Mouse (Mus musculus): Measurements from ENCODE around the gene Txndc17. TPM values are rescaled to one million over a fixed set of nuclear protein-coding genes. Genes with fewer than 3 reads are reported as not detected.
A peak's percentile ranks its signal among the peaks of the same experiment; 100 is the strongest.

The Txndc17 gene
- total and polyA plus RNA-seq, 2 experiments from 2014 or later = 54.1 to 137 TPM

DNA sequence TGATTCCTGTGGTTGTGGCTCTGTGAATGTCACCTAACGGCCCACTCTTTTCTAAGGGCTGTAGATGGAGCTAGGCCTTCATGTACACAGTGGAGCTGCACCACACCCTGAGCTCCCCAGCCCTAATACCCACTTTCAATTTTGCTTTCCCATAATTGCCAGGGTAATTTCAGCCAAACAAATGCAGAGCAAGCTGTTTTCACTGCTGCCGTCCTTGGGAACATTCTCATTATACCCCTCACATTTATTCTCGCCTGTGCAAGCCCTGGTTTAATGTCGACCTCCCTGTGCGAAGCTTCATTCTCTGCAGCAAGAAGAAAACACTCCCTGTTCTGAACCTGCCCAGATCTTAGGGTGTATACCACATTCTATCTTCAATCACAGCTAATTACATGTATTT, 31.4 kb upstream of the Txndc17 start:
- H3K9ac ChIP-seq (replicated peaks; ENCODE audit: low read length, poor library complexity, severe bottlenecking) = no peak overlapping the region
- no peak overlapping the region for H3K4me3 ChIP-seq (ENCODE audit: low read depth, low read length)
- peaks cover 31% of the 10 kb centered on the region for H3K36me3 ChIP-seq (ENCODE audit: insufficient read depth, low read length)
- DNase-seq (ENCODE audit: low spot score) (no peak), ATAC-seq (ENCODE audit: low FRiP score) (no peak)
- no peaks in the 10 kb centered on the region for H3K27me3 ChIP-seq (ENCODE audit: insufficient read depth, low read length)
- no peak overlapping the region for H3K4me2 ChIP-seq (ENCODE audit: low read depth, low read length, poor library complexity, severe bottlenecking)
- H3K27ac ChIP-seq (ENCODE audit: low read depth, low read length) = no peak overlapping the region
- 80% methylated on average over 5 of the region's 5 CpGs for WGBS
- no peaks in the 10 kb centered on the region for H3K9me3 ChIP-seq (ENCODE audit: low read length)
- no peak for TF ChIP-seq CTCF (IDR thresholded peaks at IDR 0.05)
- no peaks in the 10 kb centered on the region for H3K4me1 ChIP-seq (ENCODE audit: insufficient read depth, low read length)

DNA sequence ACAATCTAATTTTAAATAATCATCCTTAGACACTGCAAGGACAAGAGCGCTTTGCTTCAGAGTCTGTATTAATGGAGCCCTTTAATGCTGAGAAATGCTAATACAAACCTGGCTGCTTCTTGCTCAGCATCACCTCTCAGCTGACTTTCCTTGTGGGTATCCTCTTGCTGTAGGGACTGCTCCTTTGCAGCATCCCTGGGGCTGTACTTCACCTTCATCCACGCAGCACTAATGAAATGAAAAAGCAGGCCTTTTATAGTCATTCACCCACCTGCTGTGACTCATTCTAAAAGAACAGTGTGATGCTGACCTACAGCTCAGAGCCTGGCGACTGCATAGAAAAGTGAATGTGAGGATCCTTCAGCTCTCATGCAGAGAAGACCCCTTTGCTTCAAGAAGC, 30.8 kb upstream of the Txndc17 start:
- Histone ChIP-seq H3K27me3 (ENCODE audit: insufficient read depth, low read length) (no peaks in the 10 kb centered on the region), H3K9me3 (ENCODE audit: low read length) (no peaks in the 10 kb centered on the region), H3K4me1 (ENCODE audit: insufficient read depth, low read length) (no peaks in the 10 kb centered on the region), H3K4me2 (ENCODE audit: low read depth, low read length, poor library complexity, severe bottlenecking) (no peak overlapping the region), H3K4me3 (ENCODE audit: low read depth, low read length) (no peak overlapping the region), H3K9ac (replicated peaks; ENCODE audit: low read length, poor library complexity, severe bottlenecking) (no peak overlapping the region), H3K36me3 (ENCODE audit: insufficient read depth, low read length) (peaks cover 32% of the 10 kb centered on the region), H3K27ac (ENCODE audit: low read depth, low read length) (no peak overlapping the region)
- 33% methylated on average over 3 of the region's 3 CpGs for WGBS
- ATAC-seq (ENCODE audit: low FRiP score) (no peak), DNase-seq (ENCODE audit: low spot score) (peak; percentile 12)
- no peak for TF ChIP-seq CTCF (IDR thresholded peaks at IDR 0.05)

DNA sequence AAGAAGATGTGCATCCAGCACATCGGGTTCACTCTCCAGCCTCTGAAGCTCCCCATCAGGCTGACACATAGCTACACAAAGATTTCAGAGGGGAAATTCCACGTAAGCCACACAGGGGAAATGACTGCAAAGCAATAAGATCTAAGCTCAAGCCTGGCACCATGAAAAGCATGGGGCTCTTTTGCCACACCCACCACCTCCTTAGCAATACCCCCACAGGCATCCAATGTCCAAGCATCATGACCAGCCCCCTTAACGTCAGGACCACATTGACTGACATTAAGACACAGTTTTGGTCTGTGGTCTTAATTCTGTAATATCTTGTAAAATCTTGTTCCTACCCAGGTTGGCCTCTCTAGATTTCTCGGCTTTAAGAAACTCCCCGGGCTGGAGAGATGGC, 26.8 kb upstream of the Txndc17 start:
- WGBS = 86% methylated on average over 5 of the region's 5 CpGs
- peaks cover 25% of the 10 kb centered on the region for H3K36me3 ChIP-seq (ENCODE audit: insufficient read depth, low read length)
- ATAC-seq (ENCODE audit: low FRiP score) (no peak), DNase-seq (ENCODE audit: low spot score) (no peak)
- H3K4me3 ChIP-seq (ENCODE audit: low read depth, low read length) = no peak overlapping the region
- H3K27me3 ChIP-seq (ENCODE audit: insufficient read depth, low read length) = no peaks in the 10 kb centered on the region
- H3K4me1 ChIP-seq (ENCODE audit: insufficient read depth, low read length) = no peaks in the 10 kb centered on the region
- H3K27ac ChIP-seq (ENCODE audit: low read depth, low read length) = no peak overlapping the region
- H3K4me2 ChIP-seq (ENCODE audit: low read depth, low read length, poor library complexity, severe bottlenecking) = no peak overlapping the region
- no peak for TF ChIP-seq CTCF (IDR thresholded peaks at IDR 0.05)
- no peak overlapping the region for H3K9ac ChIP-seq (replicated peaks; ENCODE audit: low read length, poor library complexity, severe bottlenecking)
- no peaks in the 10 kb centered on the region for H3K9me3 ChIP-seq (ENCODE audit: low read length)

DNA sequence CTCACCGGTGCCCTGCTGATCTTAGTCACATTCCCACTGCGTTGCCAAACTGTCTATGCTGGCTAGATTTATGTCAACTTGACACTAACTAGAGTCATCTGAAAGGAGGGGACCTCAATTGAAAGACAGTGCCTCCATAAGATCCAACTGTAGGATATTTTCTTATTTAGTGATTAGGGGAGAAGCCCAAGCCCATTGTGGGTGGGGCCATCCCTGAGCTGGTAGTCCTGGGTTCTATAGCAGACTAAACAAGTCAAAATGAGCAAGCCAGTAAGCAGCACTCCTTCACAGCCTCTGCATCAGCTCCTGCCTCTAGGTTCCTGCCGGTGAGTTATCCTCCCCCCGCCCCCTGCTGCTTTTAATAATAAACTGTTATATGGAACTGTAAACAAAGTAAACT, 26.2 kb upstream of the Txndc17 start:
- Histone ChIP-seq H3K27ac (ENCODE audit: low read depth, low read length) (no peak overlapping the region), H3K36me3 (ENCODE audit: insufficient read depth, low read length) (peaks cover 20% of the 10 kb centered on the region), H3K4me1 (ENCODE audit: insufficient read depth, low read length) (no peaks in the 10 kb centered on the region), H3K4me3 (ENCODE audit: low read depth, low read length) (no peak overlapping the region), H3K4me2 (ENCODE audit: low read depth, low read length, poor library complexity, severe bottlenecking) (no peak overlapping the region), H3K9me3 (ENCODE audit: low read length) (no peaks in the 10 kb centered on the region), H3K27me3 (ENCODE audit: insufficient read depth, low read length) (no peaks in the 10 kb centered on the region), H3K9ac (replicated peaks; ENCODE audit: low read length, poor library complexity, severe bottlenecking) (no peak overlapping the region)
- DNase-seq (ENCODE audit: low spot score) (no peak), ATAC-seq (ENCODE audit: low FRiP score) (no peak)
- 94% methylated on average over 4 of the region's 4 CpGs for WGBS
- no peak for TF ChIP-seq CTCF (IDR thresholded peaks at IDR 0.05)

DNA sequence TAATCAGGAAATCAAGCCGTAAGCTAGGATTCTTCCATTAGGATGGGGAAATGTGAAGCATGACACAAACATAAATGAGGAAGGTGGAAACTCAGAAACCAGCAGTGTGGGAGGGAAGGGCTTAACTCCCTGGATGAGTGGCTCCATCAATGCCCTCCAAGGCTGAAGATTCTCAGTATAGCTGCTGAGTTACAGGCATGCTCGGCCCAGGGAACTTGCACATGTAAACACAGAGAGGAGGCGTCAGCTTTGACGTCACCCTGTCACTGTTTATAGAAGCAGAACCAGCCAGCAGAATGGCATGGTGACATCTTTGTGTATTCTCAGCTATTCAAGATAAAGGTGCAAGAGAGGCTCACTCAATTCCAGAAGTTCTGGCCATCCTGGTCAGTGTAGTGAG, 23.1 kb upstream of the Txndc17 start:
- DNase-seq (ENCODE audit: low spot score) (no peak), ATAC-seq (ENCODE audit: low FRiP score) (no peak)
- Histone ChIP-seq H3K4me1 (ENCODE audit: insufficient read depth, low read length) (no peaks in the 10 kb centered on the region), H3K9me3 (ENCODE audit: low read length) (no peaks in the 10 kb centered on the region), H3K9ac (replicated peaks; ENCODE audit: low read length, poor library complexity, severe bottlenecking) (no peak overlapping the region), H3K27me3 (ENCODE audit: insufficient read depth, low read length) (no peaks in the 10 kb centered on the region), H3K4me3 (ENCODE audit: low read depth, low read length) (no peak overlapping the region), H3K36me3 (ENCODE audit: insufficient read depth, low read length) (peaks cover 33% of the 10 kb centered on the region), H3K27ac (ENCODE audit: low read depth, low read length) (no peak overlapping the region), H3K4me2 (ENCODE audit: low read depth, low read length, poor library complexity, severe bottlenecking) (no peak overlapping the region)
- 94% methylated on average over 4 of the region's 4 CpGs for WGBS
- TF ChIP-seq CTCF (IDR thresholded peaks at IDR 0.05) = no peak

DNA sequence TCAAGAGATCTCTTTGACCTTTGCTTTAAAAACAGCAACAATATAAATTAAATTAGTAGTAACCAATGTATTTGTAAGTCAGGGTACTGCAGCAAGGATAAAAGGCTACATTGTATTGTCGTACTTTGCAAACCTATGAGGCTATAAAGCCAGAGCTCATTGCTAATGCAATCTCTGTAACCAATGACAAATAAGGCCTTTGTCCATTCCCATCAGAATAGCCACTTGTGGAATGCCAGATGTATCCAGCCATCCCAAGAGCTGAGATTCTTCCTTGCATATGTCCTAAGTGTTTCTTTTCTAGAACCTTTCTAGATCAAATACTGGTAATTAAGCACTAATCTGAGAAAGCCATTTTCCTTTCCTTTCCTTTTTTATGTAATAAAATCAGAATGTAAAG, 16.5 kb upstream of the Txndc17 start:
- WGBS = 81% methylated on average over 1 of the region's 1 CpGs
- no peak for ATAC-seq (ENCODE audit: low FRiP score)
- H3K9me3 ChIP-seq (ENCODE audit: low read length) = no peaks in the 10 kb centered on the region
- no peak for DNase-seq (ENCODE audit: low spot score)
- H3K27ac ChIP-seq (ENCODE audit: low read depth, low read length) = no peak overlapping the region
- H3K9ac ChIP-seq (replicated peaks; ENCODE audit: low read length, poor library complexity, severe bottlenecking) = no peak overlapping the region
- no peak overlapping the region for H3K4me2 ChIP-seq (ENCODE audit: low read depth, low read length, poor library complexity, severe bottlenecking)
- H3K27me3 ChIP-seq (ENCODE audit: insufficient read depth, low read length) = no peaks in the 10 kb centered on the region
- H3K4me1 ChIP-seq (ENCODE audit: insufficient read depth, low read length) = no peaks in the 10 kb centered on the region
- H3K4me3 ChIP-seq (ENCODE audit: low read depth, low read length) = no peak overlapping the region
- H3K36me3 ChIP-seq (ENCODE audit: insufficient read depth, low read length) = peaks cover 41% of the 10 kb centered on the region
- no peak for TF ChIP-seq CTCF (IDR thresholded peaks at IDR 0.05)
